Mouse (Mus musculus) kidney, adult 2 months (tissue): Measurements from ENCODE around the gene Cd82. TPM values are rescaled to one million over a fixed set of nuclear protein-coding genes. Genes with fewer than 3 reads are reported as not detected.

Source experiments
- DNase-seq: peaks from one replicate; pipeline ENCODE4 v3.0.0; 2021
- H3K27ac ChIP-seq: fragments of 200-500 bp; 2 replicates; pipeline ENCODE4 v1.5.1; 2012; ENCODE audit warnings: low read depth, low read length, control low read depth, inconsistent platforms; ENCODE audit not compliant: insufficient read depth
- H3K27me3 ChIP-seq: fragments of 200-500 bp; replicated peaks from 2 replicates; pipeline ENCODE4 v1.6.1; 2012; ENCODE audit warnings: mild to moderate bottlenecking, moderate library complexity, low read length, inconsistent platforms; ENCODE audit not compliant: control insufficient read depth, insufficient read depth
- H3K36me3 ChIP-seq: fragments of 200-500 bp; 2 replicates; pipeline ENCODE4 v1.6.1; 2012; ENCODE audit warnings: mild to moderate bottlenecking, moderate library complexity, low read length, inconsistent platforms; ENCODE audit not compliant: control insufficient read depth, insufficient read depth
- H3K4me1 ChIP-seq: fragments of 200-500 bp; 2 replicates; pipeline ENCODE4 v1.6.1; 2011; ENCODE audit warnings: low read length; ENCODE audit not compliant: control insufficient read depth, insufficient read depth
- H3K4me3 ChIP-seq: fragments of 200-500 bp; 2 replicates; pipeline ENCODE4 v1.5.1; 2011; ENCODE audit warnings: mild to moderate bottlenecking, low read depth, low read length, control low read depth; ENCODE audit not compliant: insufficient read depth
- CTCF ChIP-seq: fragments of 200-500 bp; conservative IDR thresholded peaks from 2 replicates; pipeline ENCODE4 v1.5.1; 2011; ENCODE audit warnings: low read depth, mild to moderate bottlenecking, control low read depth, low read length, moderate library complexity, mixed read lengths; ENCODE audit not compliant: insufficient read depth, insufficient read length
- POLR2A ChIP-seq: fragments of 200-500 bp; IDR thresholded peaks from one replicate; pipeline ENCODE4 v1.6.1; 2011; ENCODE audit warnings: low read depth, low read length, control low read depth
- WGBS: fragments of 180-500 bp; shearing (Covaris S2); methylation state at CpG from one replicate; pipeline ENCODE4 v1.1.7; 2018; 5-methylcytosine and 5-hydroxymethylcytosine counted together
- polyA plus RNA-seq: library from polyadenylated mRNA; depleted of rRNA; stranded (reverse); fragments of >200 nt; gene quantifications from 2 replicates; pipeline ENCODE4 v1.2.3, GENCODE M21; 2012

Cd82 gene
- polyA plus RNA-seq, 1 experiment = 200 TPM

GRCm38 (mm10) chr2:93466314-93466713 is 3.4 kb upstream of the Cd82 start:
- no peaks in the 10 kb centered on the region for H3K27me3 ChIP-seq
- DNase-seq = no peak
- no peak overlapping the region for H3K27ac ChIP-seq
- H3K4me3 ChIP-seq = no peak overlapping the region
- H3K36me3 ChIP-seq = no peaks in the 10 kb centered on the region
- peaks cover 2% of the 10 kb centered on the region; the same call in 1 of the 2 replicates for H3K4me1 ChIP-seq
- 93% methylated on average over 3 of the region's 3 CpGs for WGBS
- TF ChIP-seq CTCF (no peak), POLR2A (no peak)

GRCm38 (mm10) chr2:93461869-93462714 is 848 bp downstream of the Cd82 start:
- Histone ChIP-seq H3K27me3 (no peaks in the 10 kb centered on the region), H3K4me1 (peaks cover 30% of the 10 kb centered on the region), H3K4me3 (peak overlapping the region; percentile 71), H3K27ac (peak overlapping the region; percentile 90), H3K36me3 (no peaks in the 10 kb centered on the region)
- peak; percentile 99 for DNase-seq
- 2% methylated on average over 41 of the region's 41 CpGs for WGBS
- peak; percentile 87 for TF ChIP-seq POLR2A
- TF ChIP-seq CTCF = no peak

GRCm38 (mm10) chr2:93460786-93461469 is 2.0 kb downstream of the Cd82 start:
- Histone ChIP-seq H3K4me1 (peaks cover 40% of the 10 kb centered on the region), H3K36me3 (no peaks in the 10 kb centered on the region), H3K27me3 (no peaks in the 10 kb centered on the region), H3K4me3 (peak overlapping the region; percentile 71), H3K27ac (peak overlapping the region; percentile 90)
- DNase-seq = no peak
- 66% methylated on average over 6 of the region's 6 CpGs for WGBS
- TF ChIP-seq CTCF (no peak), POLR2A (no peak)

- no peaks in the 10 kb centered on the region for H3K27me3 ChIP-seq
- WGBS = 49% methylated on average over 7 of the region's 7 CpGs
- no peak for TF ChIP-seq CTCF
- TF ChIP-seq POLR2A = no peak
- H3K4me3 ChIP-seq = no peak overlapping the region
- H3K36me3 ChIP-seq = no peaks in the 10 kb centered on the region
- peak overlapping the region; percentile 28 for H3K27ac ChIP-seq
- H3K4me1 ChIP-seq = peaks cover 49% of the 10 kb centered on the region
- no peak for DNase-seq
Observed at GRCm38 (mm10) chr2:93459208-93459920, 3.6 kb downstream of the Cd82 start.

GRCm38 (mm10) chr2:93458332-93459207 is 4.4 kb downstream of the Cd82 start:
- H3K4me3 ChIP-seq = no peak overlapping the region
- peaks cover 54% of the 10 kb centered on the region for H3K4me1 ChIP-seq
- peak overlapping the region; percentile 29 for H3K27ac ChIP-seq
- DNase-seq = no peak
- WGBS = 47% methylated on average over 8 of the region's 8 CpGs
- no peaks in the 10 kb centered on the region for H3K27me3 ChIP-seq
- H3K36me3 ChIP-seq = no peaks in the 10 kb centered on the region
- TF ChIP-seq POLR2A = no peak
- TF ChIP-seq CTCF = no peak

- DNase-seq = no peak
- peak overlapping the region; percentile 10; the same call in 1 of the 2 replicates for H3K27ac ChIP-seq
- peaks cover 54% of the 10 kb centered on the region for H3K4me1 ChIP-seq
Observed at GRCm38 (mm10) chr2:93457426-93458130, 5.4 kb downstream of the Cd82 start.

More at GRCm38 (mm10) chr2:93457426-93458130, 5.4 kb downstream of the Cd82 start:
- Histone ChIP-seq H3K4me3 (no peak overlapping the region), H3K36me3 (no peaks in the 10 kb centered on the region), H3K27me3 (no peaks in the 10 kb centered on the region)
- 26% methylated on average over 6 of the region's 6 CpGs for WGBS
- no peak for TF ChIP-seq POLR2A
